Mouse (Mus musculus) heart, postnatal 0 days (tissue): ENCODE data around the gene Ror2.

Source experiments
- CTCF ChIP-seq: IDR thresholded peaks from 2 replicates; pipeline ENCODE4 v1.5.1; 2016; ENCODE audit warnings: antibody characterized with exemption, control low read depth, low read depth
- EP300 ChIP-seq: IDR thresholded peaks from 2 replicates; pipeline ENCODE4 v1.6.1; 2016; ENCODE audit warnings: antibody characterized with exemption, low read depth

DNA sequence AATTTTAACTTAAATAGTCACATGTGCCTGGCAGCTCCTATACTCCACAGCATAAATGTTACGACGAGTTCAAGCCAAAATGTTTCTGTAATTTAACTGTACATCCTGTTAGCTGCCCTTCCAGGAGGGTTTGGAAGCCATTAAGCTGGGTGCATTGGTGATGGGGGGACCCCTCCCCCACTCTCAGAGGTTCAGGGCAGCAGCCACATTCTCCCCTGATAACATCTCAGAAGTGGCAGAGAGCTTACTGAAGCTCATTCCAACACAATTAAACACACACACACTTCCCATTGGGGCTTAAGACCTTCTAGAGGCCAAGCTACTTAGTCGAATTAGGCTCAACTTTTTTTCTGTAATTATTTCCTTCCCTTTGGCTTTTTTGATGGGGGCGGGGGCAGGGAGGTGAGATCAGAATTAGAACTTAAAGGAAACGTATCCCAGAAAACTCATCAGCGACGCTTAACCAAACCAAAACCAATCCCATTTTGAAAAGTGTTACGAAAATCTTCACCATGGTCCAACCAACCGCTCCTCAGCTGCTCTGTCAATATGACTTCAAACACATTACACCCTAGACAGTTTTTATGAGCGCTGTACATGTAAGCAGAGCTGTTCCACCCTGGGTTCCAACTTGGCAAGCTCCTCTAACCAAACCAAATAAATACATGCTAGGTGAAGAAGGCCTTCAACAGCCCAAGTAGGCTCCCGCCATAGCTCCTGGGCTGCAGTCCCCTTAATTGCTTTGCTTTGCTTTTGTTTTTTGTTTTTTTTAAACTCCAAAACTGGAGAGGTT is 4.1 kb downstream of the Ror2 start:
- TF ChIP-seq CTCF (no peak), EP300 (no peak)
